Mouse (Mus musculus) kidney, postnatal 36 days (tissue): ENCODE results near the gene Pecam1.
"Not testable (repeated sequence)": the region's sequence is repeated elsewhere in the genome, so short reads cannot be mapped to it uniquely, and the experiment has no call there.

Experiments
- DNase-seq, 2 experiments: peaks; one replicate each; pipeline ENCODE4 v3.0.0; 2021 to 2022; ENCODE audit warnings: mixed read lengths in 2 of 2

Gene Pecam1

DNA sequence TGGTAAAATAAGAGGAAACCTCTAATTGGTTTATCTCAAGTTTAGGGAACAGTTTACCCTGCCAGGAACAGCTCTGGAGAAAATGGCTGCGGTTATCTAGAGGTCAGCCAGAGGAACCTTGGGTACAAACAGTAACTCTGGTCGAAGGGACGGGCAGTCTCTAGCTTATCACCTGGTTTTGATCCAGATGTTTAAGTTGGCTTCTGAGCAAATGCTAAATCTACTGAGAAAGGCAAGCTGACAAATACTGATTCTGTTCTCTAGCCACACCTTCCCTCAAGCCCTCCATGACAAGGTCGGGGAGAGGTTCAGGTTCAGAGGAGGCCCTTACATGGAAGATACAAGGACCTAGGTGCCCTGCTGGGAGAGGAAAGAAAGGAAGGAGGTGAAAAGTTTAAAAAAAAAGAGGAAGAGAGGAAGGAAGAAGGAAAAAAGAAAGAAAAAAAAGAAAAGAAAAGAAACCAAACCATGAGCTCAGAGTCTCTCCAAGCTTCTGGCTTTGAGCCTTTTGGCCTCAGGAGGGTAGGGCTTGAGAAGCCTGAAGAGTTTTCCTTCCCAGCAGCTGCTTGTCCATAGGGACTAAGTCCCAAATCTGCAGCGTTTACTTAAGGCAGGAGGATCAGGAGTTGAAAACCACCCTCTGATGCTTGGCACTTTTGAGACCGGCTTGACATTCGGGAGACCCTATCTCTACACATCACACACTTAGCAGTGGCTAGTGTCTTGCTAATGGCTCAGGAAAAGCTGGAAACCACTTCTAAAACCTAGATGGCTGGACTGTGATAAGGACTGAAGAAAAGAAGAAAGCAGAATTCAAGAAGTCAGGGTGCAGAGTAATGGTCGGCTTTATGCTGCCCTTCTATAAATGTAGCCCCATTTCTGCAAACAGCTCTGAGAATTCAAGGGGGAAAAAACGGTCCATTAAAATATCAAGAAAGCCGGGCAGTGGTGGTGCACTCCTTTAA is 21.7 kb downstream of the Pecam1 start:
- DNase-seq: no peak

GRCm38 (mm10) chr11:106727967-106728366 is 22.5 kb downstream of the Pecam1 start:
- DNase-seq: no peak

GRCm38 (mm10) chr11:106724916-106725235 is 25.6 kb downstream of the Pecam1 start:
- not testable (repeated sequence) for DNase-seq

DNA sequence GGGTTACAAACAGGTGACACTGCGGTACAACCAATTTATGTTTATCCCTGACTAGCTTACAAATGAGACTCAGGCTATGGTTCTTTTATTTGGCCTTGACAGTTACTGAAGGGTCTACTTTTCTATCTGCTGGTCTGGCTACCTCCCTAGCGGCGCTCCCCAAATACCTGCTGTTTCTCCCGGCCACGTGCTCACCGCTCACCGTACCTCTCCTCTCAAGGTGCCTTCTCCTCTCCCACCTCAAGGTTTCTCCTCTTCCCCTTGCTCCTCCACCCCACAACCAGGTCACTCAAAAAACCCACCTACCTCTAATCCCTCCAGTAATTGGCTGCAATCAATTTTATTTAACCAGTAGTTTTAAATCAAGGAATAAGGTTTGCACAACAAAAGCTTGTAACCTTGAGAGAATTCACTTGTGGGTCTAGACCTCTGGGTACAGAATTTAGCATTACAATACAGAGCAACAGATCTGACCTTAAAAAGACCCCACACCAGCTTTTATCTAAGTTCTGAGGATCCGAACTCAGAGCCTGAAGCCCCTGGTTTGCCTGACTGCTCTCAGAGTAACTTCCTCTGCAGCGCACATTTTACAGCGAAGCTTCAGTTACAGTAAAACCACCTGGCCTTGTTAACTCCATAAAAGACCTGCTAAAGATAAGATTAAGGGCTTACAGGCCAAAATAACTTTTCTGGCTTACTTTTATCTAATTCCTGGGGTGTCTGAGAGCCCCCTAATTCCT is 26.1 kb downstream of the Pecam1 start:
- no peak for DNase-seq

GRCm38 (mm10) chr11:106723611-106724125 is 26.8 kb downstream of the Pecam1 start:
- DNase-seq: no peak

GRCm38 (mm10) chr11:106722831-106723361 is 27.5 kb downstream of the Pecam1 start:
- peak; percentile 40 to 42 for DNase-seq

- no peak for DNase-seq
These were observed 30.0 kb downstream of the Pecam1 start for GRCm38 (mm10) chr11:106720379-106720778.

GRCm38 (mm10) chr11:106716568-106716967 is 33.9 kb downstream of the Pecam1 start:
- no peak for DNase-seq

- DNase-seq: peak; percentile 64 to 66
These were observed 35.4 kb downstream of the Pecam1 start for GRCm38 (mm10) chr11:106715066-106715465.

- peak; percentile 30 to 34 for DNase-seq
These were observed 39.6 kb downstream of the Pecam1 start for GRCm38 (mm10) chr11:106710789-106711188.

DNA sequence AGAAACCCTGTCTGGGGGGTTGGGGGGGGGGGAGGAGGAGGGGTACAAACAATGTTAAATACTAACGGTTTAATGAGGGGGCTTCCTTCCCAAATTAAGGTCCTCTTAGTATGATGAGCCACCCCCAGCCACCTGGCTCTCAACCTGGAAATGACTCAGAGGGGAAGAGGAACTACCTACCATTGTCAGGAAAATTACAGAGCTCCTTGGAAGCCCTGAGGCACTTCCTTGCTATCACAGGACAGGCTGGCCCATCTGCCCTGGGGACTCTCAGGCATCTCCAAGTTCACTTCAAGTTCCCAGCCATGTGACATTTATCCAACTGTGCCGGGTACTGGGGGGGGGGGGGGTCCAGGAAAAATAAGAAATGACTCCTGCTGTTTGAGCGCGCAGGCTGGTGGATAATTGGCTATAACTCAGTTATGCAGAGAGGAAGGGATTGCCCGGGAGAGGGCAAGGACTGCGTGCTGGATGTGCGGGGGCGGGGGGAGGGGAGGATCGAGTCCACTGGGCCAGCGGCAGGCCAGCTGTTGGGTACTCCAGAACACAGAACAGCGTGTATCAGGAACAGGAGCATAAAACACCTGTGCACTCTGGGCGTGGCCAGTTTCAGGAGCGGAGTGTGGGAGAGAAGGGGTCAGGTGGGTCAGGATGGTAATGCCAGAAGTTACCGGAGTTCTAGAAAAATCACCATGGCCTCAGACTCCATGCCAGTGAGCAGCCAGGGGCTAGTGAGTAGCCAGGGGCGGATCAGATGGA is 41.0 kb downstream of the Pecam1 start:
- peak; percentile 40 to 60 for DNase-seq

DNA sequence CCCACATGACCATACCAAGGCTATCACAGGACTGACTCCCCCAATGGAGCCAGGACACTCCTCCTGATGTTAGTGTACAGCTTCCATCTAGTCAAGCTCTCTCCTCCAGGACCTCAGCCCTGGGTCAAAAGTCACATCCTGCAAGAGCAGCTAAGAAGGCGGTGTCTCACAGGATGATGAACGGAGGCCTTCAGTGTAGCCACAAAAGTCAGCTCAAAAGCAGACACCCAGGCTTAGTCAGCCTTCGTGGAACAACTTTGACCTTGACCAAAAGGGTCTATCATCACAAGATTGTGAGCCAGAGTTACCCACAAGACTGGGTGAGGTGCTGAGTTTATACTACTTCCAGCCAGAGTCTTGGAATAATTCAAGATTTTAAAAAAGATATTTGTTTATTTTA is 42.6 kb downstream of the Pecam1 start:
- peak in 1 of 2 experiments; percentile 16 for DNase-seq

GRCm38 (mm10) chr11:106707085-106707484 is 43.3 kb downstream of the Pecam1 start:
- DNase-seq: no peak

GRCm38 (mm10) chr11:106706212-106706611 is 44.2 kb downstream of the Pecam1 start:
- no peak for DNase-seq

DNA sequence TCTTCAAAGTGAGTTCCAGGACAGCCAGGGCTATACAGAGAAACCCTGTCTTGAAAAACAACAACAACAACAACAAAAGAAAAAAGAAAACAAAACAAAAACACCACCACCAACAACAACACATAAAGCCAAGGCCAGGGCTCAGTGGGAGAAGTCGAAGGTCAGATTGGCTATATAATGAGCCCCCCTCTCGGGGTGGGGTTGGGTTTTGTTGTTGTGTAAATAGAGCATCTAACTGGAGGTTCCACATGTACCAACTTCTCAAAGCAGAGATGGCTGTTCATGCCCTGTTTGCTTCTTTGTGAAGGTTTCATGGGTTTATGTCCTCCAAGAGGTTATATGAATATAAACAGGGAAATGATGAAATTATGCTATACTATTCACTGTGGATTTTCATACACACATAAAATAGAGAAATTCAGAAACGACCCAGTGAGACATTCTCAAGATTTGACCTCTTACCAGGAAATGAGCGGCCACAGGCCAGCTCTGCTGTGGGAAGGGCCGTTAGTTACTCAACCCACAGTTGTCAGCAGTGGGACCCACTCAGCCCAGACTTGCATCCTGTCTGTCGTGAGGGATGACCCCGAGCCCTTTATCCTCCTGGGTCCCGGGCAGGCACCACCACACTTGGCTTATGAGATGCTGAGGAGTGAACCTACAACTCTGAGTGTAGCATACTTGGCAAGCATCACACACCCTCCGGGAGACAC is 45.9 kb downstream of the Pecam1 start:
- no peak for DNase-seq

- no peak for DNase-seq
These were observed 46.5 kb downstream of the Pecam1 start for GRCm38 (mm10) chr11:106703931-106704330.

DNA sequence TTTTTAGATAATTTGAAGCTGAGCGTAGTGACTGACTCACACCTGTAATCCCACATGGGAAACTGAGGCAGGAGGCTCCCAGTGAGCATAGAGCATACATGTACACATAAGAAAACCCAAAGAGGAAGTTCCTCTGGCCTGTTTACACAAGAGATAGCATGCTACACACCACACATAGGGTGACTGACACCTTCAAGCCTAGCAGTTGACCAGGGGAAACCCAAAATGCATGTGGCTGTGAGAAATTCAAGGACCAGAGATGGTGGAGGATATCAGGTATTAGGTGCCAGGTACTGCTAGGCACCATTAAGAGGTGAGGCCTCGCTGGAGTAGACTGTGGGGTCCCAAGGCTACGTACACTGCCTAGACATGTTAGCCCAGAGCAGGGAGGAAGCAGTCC is 47.8 kb downstream of the Pecam1 start:
- no peak for DNase-seq

GRCm38 (mm10) chr11:106701589-106701988 is 48.8 kb downstream of the Pecam1 start:
- DNase-seq: no peak

DNA sequence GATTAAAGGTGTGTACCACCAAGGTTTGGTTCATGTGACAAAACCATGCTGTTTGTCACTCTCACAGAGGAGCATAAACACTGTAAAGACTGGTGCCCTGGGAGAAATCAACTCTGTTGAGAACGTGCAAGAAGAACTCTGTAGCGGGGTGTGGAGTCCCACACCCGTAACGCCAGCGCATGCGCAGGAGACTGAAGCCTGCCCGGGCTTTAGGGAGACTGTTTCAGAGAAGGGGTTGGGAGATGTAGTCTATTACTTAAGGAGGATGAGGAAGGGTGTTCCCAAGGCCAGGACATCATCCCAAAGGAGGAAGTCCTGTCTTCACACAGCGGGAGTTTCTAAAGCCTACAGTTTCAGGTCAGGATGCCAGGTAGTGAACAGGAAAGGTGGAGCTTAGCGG is 51.3 kb downstream of the Pecam1 start:
- DNase-seq: no peak

DNA sequence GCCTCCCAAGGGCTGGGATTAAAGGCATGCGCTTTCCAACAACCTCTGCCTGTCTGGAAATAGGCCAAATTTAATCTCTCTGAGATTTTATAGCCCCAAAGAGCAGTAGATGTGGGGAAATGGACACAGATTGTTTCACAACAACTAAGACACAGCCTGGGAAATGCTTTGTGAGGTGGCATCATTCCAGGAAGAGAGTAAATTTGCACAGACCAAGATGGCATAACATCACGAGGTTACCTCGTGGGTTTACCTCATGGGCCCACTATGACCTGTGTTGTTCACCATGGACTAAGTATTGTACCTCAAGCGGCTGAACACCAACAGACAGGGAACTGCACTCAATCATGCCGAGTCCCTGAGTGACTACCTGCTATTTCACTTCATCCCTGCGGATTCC is 52.1 kb downstream of the Pecam1 start:
- DNase-seq: no peak

- no peak for DNase-seq
These were observed 54.5 kb downstream of the Pecam1 start for GRCm38 (mm10) chr11:106695917-106696316.

- no peak for DNase-seq
These were observed 57.5 kb downstream of the Pecam1 start for GRCm38 (mm10) chr11:106692890-106693289.
